In genomic region chr13:104789663-104790062, GRCm38 (mm10) we compare ENCODE assay signal across 8 mouse cellular contexts. TPM values are rescaled to one million over a fixed set of nuclear protein-coding genes. Genes with fewer than 3 reads are reported as not detected.
DNase-seq lines count a peak whose midpoint lies in the region; ATAC-seq lines count a peak whose summit lies in the region.

No protein-coding gene starts in this region.

- H3K9ac ChIP-seq in forebrain, embryonic 11.5 days (ENCODE audit: low read length): no peak overlapping the region
- no peak overlapping the region for H3K9ac ChIP-seq in hindbrain, embryonic 14.5 days

- no peak for DNase-seq in forebrain, embryonic 11.5 days (ENCODE audit: low spot score)
- no peak for DNase-seq in forebrain, embryonic 10.5 days (ENCODE audit: extremely low spot score, low spot score)
- peak; percentile 31 for DNase-seq in right cerebral cortex, adult 18-20 months
- no peak for DNase-seq in right cerebral cortex, postnatal 36 days (ENCODE audit: low spot score in 2 of 2)
- DNase-seq in cerebellum, adult 9-10 months: peak; percentile 62
- DNase-seq in hindbrain, embryonic 14.5 days (ENCODE audit: low spot score): peak; percentile 81
- DNase-seq in testis, postnatal 14 days (ENCODE audit: low spot score): no peak

- no peaks in the 10 kb centered on the region for H3K9me3 ChIP-seq in forebrain, embryonic 11.5 days (ENCODE audit: control insufficient read depth, low read length)
- H3K9me3 ChIP-seq in forebrain, embryonic 10.5 days: no peaks in the 10 kb centered on the region
- no peaks in the 10 kb centered on the region for H3K9me3 ChIP-seq in hindbrain, embryonic 14.5 days (ENCODE audit: control insufficient read depth, low read length)

- H3K27me3 ChIP-seq in forebrain, embryonic 11.5 days (ENCODE audit: control insufficient read depth, insufficient read depth, low read length): no peaks in the 10 kb centered on the region
- no peaks in the 10 kb centered on the region for H3K27me3 ChIP-seq in forebrain, embryonic 10.5 days (ENCODE audit: poor library complexity, severe bottlenecking)
- no peaks in the 10 kb centered on the region for H3K27me3 ChIP-seq in hindbrain, embryonic 14.5 days (ENCODE audit: control insufficient read depth, insufficient read depth, low read length)

- no peak overlapping the region for H3K27ac ChIP-seq in forebrain, embryonic 11.5 days (ENCODE audit: low read depth, low read length)
- no peak overlapping the region for H3K27ac ChIP-seq in forebrain, embryonic 10.5 days
- H3K27ac ChIP-seq in hindbrain, embryonic 14.5 days: no peak overlapping the region

- WGBS in forebrain, embryonic 11.5 days: 27% methylated on average over 2 of the region's 2 CpGs
- WGBS in forebrain, embryonic 10.5 days: 33% methylated on average over 2 of the region's 2 CpGs
- WGBS in hindbrain, embryonic 14.5 days: 19% methylated on average over 2 of the region's 2 CpGs

- no peak overlapping the region for H3K4me2 ChIP-seq in forebrain, embryonic 11.5 days (ENCODE audit: low read depth, low read length, severe bottlenecking)
- no peak overlapping the region for H3K4me2 ChIP-seq in hindbrain, embryonic 14.5 days (replicated peaks)

- H3K4me1 ChIP-seq in forebrain, embryonic 11.5 days (replicated peaks; ENCODE audit: control insufficient read depth, insufficient read depth, low read length): no peaks in the 10 kb centered on the region
- no peaks in the 10 kb centered on the region for H3K4me1 ChIP-seq in forebrain, embryonic 10.5 days
- no peaks in the 10 kb centered on the region for H3K4me1 ChIP-seq in hindbrain, embryonic 14.5 days (replicated peaks; ENCODE audit: control insufficient read depth, insufficient read depth, low read length)

- H3K36me3 ChIP-seq in forebrain, embryonic 11.5 days (ENCODE audit: control insufficient read depth, insufficient read depth, low read length): no peaks in the 10 kb centered on the region
- peaks cover 35% of the 10 kb centered on the region for H3K36me3 ChIP-seq in forebrain, embryonic 10.5 days (replicated peaks)
- peaks cover 26% of the 10 kb centered on the region for H3K36me3 ChIP-seq in hindbrain, embryonic 14.5 days (replicated peaks; ENCODE audit: control insufficient read depth, insufficient read depth)

- peak; percentile 58; the same call in 1 of the 2 replicates for ATAC-seq in forebrain, embryonic 11.5 days (replicated peaks; ENCODE audit: low FRiP score)
- ATAC-seq in hindbrain, embryonic 14.5 days (ENCODE audit: low FRiP score): peak; percentile 70
- ATAC-seq in megakaryocyte-erythroid progenitor cell, adult 5-6 weeks (replicated peaks; ENCODE audit: low FRiP score, low TSS enrichment, poor library complexity, severe bottlenecking): peak; percentile 81

- no peak overlapping the region for H3K4me3 ChIP-seq in forebrain, embryonic 11.5 days (ENCODE audit: low read depth, low read length)
- no peak overlapping the region for H3K4me3 ChIP-seq in forebrain, embryonic 10.5 days
- no peak overlapping the region for H3K4me3 ChIP-seq in hindbrain, embryonic 14.5 days (replicated peaks; ENCODE audit: low read length)

RNA-seq across cellular contexts. Expression of gene Srek1ip1, which starts 2.6 kb away (rescaled TPM):
- 19.6 and 20.3 TPM in 2 replicates for polyA plus RNA-seq in forebrain, embryonic 11.5 days (2014; fragmentation: Nextera tagmentation; extraction: Ambion mirVana)
- polyA plus RNA-seq in forebrain, embryonic 10.5 days (2016; fragmentation: Nextera tagmentation; extraction: Ambion mirVana): 18.3 and 20.0 TPM in 2 replicates
- 13.8 and 15.5 TPM in 2 replicates for polyA plus RNA-seq in hindbrain, embryonic 14.5 days (2014; fragmentation: Nextera tagmentation; extraction: Ambion mirVana)
- total RNA-seq in megakaryocyte-erythroid progenitor cell, adult 5-6 weeks (2014; fragmentation: Nextera tagmentation): 24.4 and 31.2 TPM in 2 replicates
- total RNA-seq in megakaryocyte-erythroid progenitor cell, adult 5-6 weeks (2017): 29.7 and 43.5 TPM in 2 replicates

RNA-seq across cellular contexts. Expression of gene Cwc27, which starts 27.3 kb away (rescaled TPM):
- 29.6 and 40.2 TPM in 2 replicates for polyA plus RNA-seq in forebrain, embryonic 11.5 days (2014; fragmentation: Nextera tagmentation; extraction: Ambion mirVana)
- 33.6 and 35.1 TPM in 2 replicates for polyA plus RNA-seq in forebrain, embryonic 10.5 days (2016; fragmentation: Nextera tagmentation; extraction: Ambion mirVana)
- polyA plus RNA-seq in hindbrain, embryonic 14.5 days (2014; fragmentation: Nextera tagmentation; extraction: Ambion mirVana): 18.1 and 20.2 TPM in 2 replicates
- total RNA-seq in megakaryocyte-erythroid progenitor cell, adult 5-6 weeks (2014; fragmentation: Nextera tagmentation): 26.7 and 28.0 TPM in 2 replicates
- total RNA-seq in megakaryocyte-erythroid progenitor cell, adult 5-6 weeks (2017): 44.5 and 49.0 TPM in 2 replicates

Comparison
In these comparisons a context has a peak if more than half of its experiments do, and no peak if none do; other contexts are left out.
1. DNase-seq: peak in right cerebral cortex, adult 18-20 months (single experiment), cerebellum, adult 9-10 months (single experiment) and hindbrain, embryonic 14.5 days (single experiment); none in forebrain, embryonic 11.5 days (single experiment), forebrain, embryonic 10.5 days (single experiment), right cerebral cortex, postnatal 36 days (0 of 2) and testis, postnatal 14 days (single experiment).
2. Peak in every context shown above with its lines, with median percentiles within 50 percentile points of each other: ATAC-seq.